Mouse (Mus musculus): ENCODE measurements around the gene Rbbp5. TPM values are rescaled to one million over a fixed set of nuclear protein-coding genes. Genes with fewer than 3 reads are reported as not detected.

Rbbp5 gene
- polyA plus RNA-seq, 1 experiment from 2014 or later: 37.6 TPM

- H3K9ac ChIP-seq: no peak within 1 kb of the TSS
- no peaks in the 10 kb centered on the region for H3K9me3 ChIP-seq
- H3K4me2 ChIP-seq: peak within 1 kb of the TSS; percentile 45
- ATAC-seq (ENCODE audit: insufficient read depth, low FRiP score, low read depth): no peak
- 2% methylated on average over 30 of the region's 30 CpGs for WGBS
- peaks cover 15% of the 10 kb centered on the region; the same call in 1 of the 2 replicates for H3K4me1 ChIP-seq
- H3K27ac ChIP-seq: no peak within 1 kb of the TSS
- H3K4me3 ChIP-seq (replicated peaks): peak within 1 kb of the TSS; percentile 14; the same call in 1 of the 2 replicates
- H3K27me3 ChIP-seq (replicated peaks): peaks cover 36% of the 10 kb centered on the region
- H3K36me3 ChIP-seq: no peaks in the 10 kb centered on the region
Observed at GRCm38 (mm10) chr1:132542762-132543306, 65.7 kb downstream of the Rbbp5 start, which contains the start of gene Cntn2. Gene Cntn2, minus strand, starts transcription at chr1:132543256.

DNA sequence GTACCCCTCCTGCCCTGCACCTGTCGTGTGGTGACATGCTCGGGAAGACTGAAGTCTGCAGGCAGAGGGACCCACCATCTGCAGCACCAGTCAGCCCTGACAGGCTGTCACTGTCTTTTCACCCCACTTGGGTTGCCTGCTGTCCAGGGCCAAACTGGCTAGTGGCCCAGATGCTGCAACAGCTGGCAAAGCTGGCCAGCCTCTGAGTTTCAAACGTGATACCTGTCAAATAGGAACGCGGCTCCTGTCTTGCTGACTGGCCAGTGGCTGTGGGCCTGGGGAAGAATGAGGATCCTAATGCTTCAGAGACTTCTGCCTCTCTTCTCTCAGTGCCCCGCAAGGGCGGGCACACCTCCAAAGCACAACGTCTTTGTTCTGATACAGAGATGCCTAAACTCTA, 66.6 kb downstream of the Rbbp5 start:
- Histone ChIP-seq H3K9me3 (no peaks in the 10 kb centered on the region), H3K36me3 (no peaks in the 10 kb centered on the region), H3K4me2 (no peak overlapping the region), H3K4me1 (peaks cover 15% of the 10 kb centered on the region; the same call in 1 of the 2 replicates), H3K27ac (no peak overlapping the region), H3K27me3 (replicated peaks) (peaks cover 36% of the 10 kb centered on the region), H3K9ac (no peak overlapping the region), H3K4me3 (replicated peaks) (no peak overlapping the region)
- no peak for ATAC-seq (ENCODE audit: insufficient read depth, low FRiP score, low read depth)
- 75% methylated on average over 8 of the region's 8 CpGs for WGBS

Other genes with a start within 250 kb of the Rbbp5 start
- gene Gm10188, start 247.6 kb upstream of the Rbbp5 start, polyA plus RNA-seq (2015; fragmentation: Nextera tagmentation; extraction: Ambion mirVana): not detected in 2 replicates
- 0.14 and 0.15 TPM in 2 replicates for gene Klhdc8a, start 178.7 kb upstream of the Rbbp5 start, polyA plus RNA-seq (2015; fragmentation: Nextera tagmentation; extraction: Ambion mirVana)
- gene Nuak2, start 161.2 kb upstream of the Rbbp5 start, polyA plus RNA-seq (2015; fragmentation: Nextera tagmentation; extraction: Ambion mirVana): 6.1 and 6.5 TPM in 2 replicates
- 20.3 and 52.2 TPM in 2 replicates for gene Tmcc2, start 86.1 kb upstream of the Rbbp5 start, polyA plus RNA-seq (2015; fragmentation: Nextera tagmentation; extraction: Ambion mirVana)
- gene Dstyk, start 59.8 kb upstream of the Rbbp5 start, polyA plus RNA-seq (2015; fragmentation: Nextera tagmentation; extraction: Ambion mirVana): 11.5 and 11.7 TPM in 2 replicates
- 1.6 and 1.8 TPM in 2 replicates for gene Tmem81, start 28.9 kb downstream of the Rbbp5 start, polyA plus RNA-seq (2015; fragmentation: Nextera tagmentation; extraction: Ambion mirVana)
- gene Cntn2, start 65.9 kb downstream of the Rbbp5 start, polyA plus RNA-seq (2015; fragmentation: Nextera tagmentation; extraction: Ambion mirVana): 0.19 and 0.26 TPM in 2 replicates